Mouse (Mus musculus) hindbrain, postnatal 0 days (tissue): Measurements from ENCODE around the gene Nipsnap2. TPM values are rescaled to one million over a fixed set of nuclear protein-coding genes. Genes with fewer than 3 reads are reported as not detected.
A peak's percentile ranks its signal among the peaks of the same experiment; 100 is the strongest.

Experiments
- ATAC-seq: fragments of 200-750 bp; cut with Nextera tagmentation; 2 replicates; pipeline ENCODE4 v1.8.0; 2017; ENCODE audit warnings: mild to moderate bottlenecking, moderate TSS enrichment, moderate library complexity
- DNase-seq: peaks from one replicate; pipeline ENCODE4 v3.0.0-alpha.2; 2015; ENCODE audit warnings: low spot score
- H3K27ac ChIP-seq: fragments of 300-500 bp; sonication (generic); 2 replicates; pipeline ENCODE4 v1.5.1; 2014; ENCODE audit warnings: mild to moderate bottlenecking
- H3K27me3 ChIP-seq: fragments of 300-500 bp; sonication (generic); 2 replicates; pipeline ENCODE4 v1.6.1; 2014; ENCODE audit warnings: low read length, mixed read lengths; ENCODE audit not compliant: insufficient read depth
- H3K36me3 ChIP-seq: fragments of 300-500 bp; sonication (generic); 2 replicates; pipeline ENCODE4 v1.6.1; 2014; ENCODE audit warnings: low read length, mixed read lengths; ENCODE audit not compliant: insufficient read depth
- H3K4me1 ChIP-seq: fragments of 300-500 bp; sonication (generic); 2 replicates; pipeline ENCODE4 v1.6.1; 2014; ENCODE audit warnings: antibody characterized with exemption, low read length, mixed read lengths; ENCODE audit not compliant: insufficient read depth
- H3K4me2 ChIP-seq: fragments of 300-500 bp; sonication (generic); 2 replicates; pipeline ENCODE4 v1.6.1; 2014; ENCODE audit warnings: low read depth, mild to moderate bottlenecking, low read length, moderate library complexity, mixed read lengths
- H3K4me3 ChIP-seq: fragments of 300-500 bp; sonication (generic); 2 replicates; pipeline ENCODE4 v1.5.1; 2014; ENCODE audit warnings: low read length
- H3K9ac ChIP-seq: fragments of 300-500 bp; sonication (generic); replicated peaks from 2 replicates; pipeline ENCODE4 v1.6.1; 2014; ENCODE audit warnings: mild to moderate bottlenecking, low read length, moderate library complexity, mixed read lengths
- H3K9me3 ChIP-seq: fragments of 300-500 bp; sonication (generic); 2 replicates; pipeline ENCODE4 v1.6.1; 2016; ENCODE audit warnings: low read length, mixed read lengths
- CTCF ChIP-seq: IDR thresholded peaks from 2 replicates; pipeline ENCODE4 v1.5.1; 2016; ENCODE audit warnings: antibody characterized with exemption, control low read depth, low read depth
- WGBS: fragments of 180-500 bp; shearing (Covaris S2); extraction: QIAGEN DNeasy Blood & Tissue Kit; methylation state at CpG from one replicate; pipeline ENCODE4 v1.1.7; 2014; 5-methylcytosine and 5-hydroxymethylcytosine counted together
- polyA plus RNA-seq: library from polyadenylated mRNA; unstranded; fragments of >200 nt; fragmentation: Nextera tagmentation; extraction: Ambion mirVana; gene quantifications from 2 replicates; pipeline ENCODE4 v1.2.1, GENCODE M21; 2015
- total RNA-seq: library from RNA; depleted of rRNA; stranded (reverse); fragments of >200 nt; gene quantifications from 2 replicates; pipeline ENCODE4 v1.2.3, GENCODE M21; 2014

The Nipsnap2 gene
- total and polyA plus RNA-seq, 2 experiments from 2014 or later, result 75.7 to 115 TPM

- Histone ChIP-seq H3K36me3 (no peaks in the 10 kb centered on the region), H3K9me3 (no peaks in the 10 kb centered on the region), H3K4me3 (no peak overlapping the region), H3K9ac (no peak overlapping the region), H3K4me2 (no peak overlapping the region), H3K27ac (no peak overlapping the region), H3K27me3 (no peaks in the 10 kb centered on the region), H3K4me1 (peaks cover 16% of the 10 kb centered on the region)
- 63% methylated on average over 11 of the region's 11 CpGs for WGBS
- ATAC-seq (no peak), DNase-seq (no peak)
- TF ChIP-seq CTCF, result no peak
Observed at GRCm38 (mm10) chr5:129729286-129729685, 4.4 kb downstream of the Nipsnap2 start.

- 81% methylated on average over 11 of the region's 11 CpGs for WGBS
- Histone ChIP-seq H3K36me3 (no peaks in the 10 kb centered on the region), H3K27me3 (no peaks in the 10 kb centered on the region), H3K9me3 (no peaks in the 10 kb centered on the region), H3K4me3 (no peak overlapping the region), H3K4me2 (no peak overlapping the region), H3K9ac (no peak overlapping the region), H3K27ac (no peak overlapping the region), H3K4me1 (peaks cover 16% of the 10 kb centered on the region)
- DNase-seq (no peak), ATAC-seq (no peak)
- TF ChIP-seq CTCF, result no peak
Observed at GRCm38 (mm10) chr5:129730344-129730743, 5.5 kb downstream of the Nipsnap2 start.

- Histone ChIP-seq H3K4me3 (no peak overlapping the region), H3K9ac (no peak overlapping the region), H3K27me3 (no peaks in the 10 kb centered on the region), H3K4me1 (peaks cover 16% of the 10 kb centered on the region), H3K36me3 (no peaks in the 10 kb centered on the region), H3K27ac (no peak overlapping the region), H3K9me3 (no peaks in the 10 kb centered on the region), H3K4me2 (no peak overlapping the region)
- WGBS, result 80% methylated on average over 5 of the region's 5 CpGs
- TF ChIP-seq CTCF, result no peak
- ATAC-seq (no peak), DNase-seq (no peak)
Observed at GRCm38 (mm10) chr5:129731021-129731420, 6.2 kb downstream of the Nipsnap2 start.

- DNase-seq, result peak; percentile 75
- peak; percentile 75 for TF ChIP-seq CTCF
- H3K27me3 ChIP-seq, result no peaks in the 10 kb centered on the region
- H3K4me2 ChIP-seq, result no peak overlapping the region
- no peaks in the 10 kb centered on the region for H3K9me3 ChIP-seq
- no peaks in the 10 kb centered on the region for H3K4me1 ChIP-seq
- H3K36me3 ChIP-seq, result peaks cover 20% of the 10 kb centered on the region
- no peak overlapping the region for H3K9ac ChIP-seq
- H3K4me3 ChIP-seq, result no peak overlapping the region
- no peak for ATAC-seq
- WGBS, result 100% methylated on average over 1 of the region's 1 CpGs
- no peak overlapping the region for H3K27ac ChIP-seq
Observed at GRCm38 (mm10) chr5:129740976-129741375, 16.1 kb downstream of the Nipsnap2 start.

- H3K4me1 ChIP-seq, result no peaks in the 10 kb centered on the region
- DNase-seq, result no peak
- H3K9me3 ChIP-seq, result no peaks in the 10 kb centered on the region
- 90% methylated on average over 7 of the region's 7 CpGs for WGBS
- H3K4me3 ChIP-seq, result no peak overlapping the region
- no peak for TF ChIP-seq CTCF
- peaks cover 31% of the 10 kb centered on the region for H3K36me3 ChIP-seq
- no peak overlapping the region for H3K27ac ChIP-seq
- H3K27me3 ChIP-seq, result no peaks in the 10 kb centered on the region
- no peak overlapping the region for H3K9ac ChIP-seq
- no peak for ATAC-seq
- H3K4me2 ChIP-seq, result no peak overlapping the region
Observed at GRCm38 (mm10) chr5:129742903-129743488, 18.1 kb downstream of the Nipsnap2 start.

GRCm38 (mm10) chr5:129744050-129744449 lies 19.2 kb downstream of the Nipsnap2 start:
- ATAC-seq (no peak), DNase-seq (no peak)
- Histone ChIP-seq H3K36me3 (peaks cover 38% of the 10 kb centered on the region), H3K27me3 (no peaks in the 10 kb centered on the region), H3K4me2 (no peak overlapping the region), H3K27ac (no peak overlapping the region), H3K9ac (no peak overlapping the region), H3K9me3 (no peaks in the 10 kb centered on the region), H3K4me1 (no peaks in the 10 kb centered on the region), H3K4me3 (no peak overlapping the region)
- 89% methylated on average over 6 of the region's 6 CpGs for WGBS
- TF ChIP-seq CTCF, result no peak

- Histone ChIP-seq H3K9ac (no peak overlapping the region), H3K36me3 (peaks cover 28% of the 10 kb centered on the region), H3K4me3 (no peak overlapping the region), H3K9me3 (no peaks in the 10 kb centered on the region), H3K27me3 (no peaks in the 10 kb centered on the region), H3K4me1 (no peaks in the 10 kb centered on the region), H3K4me2 (no peak overlapping the region), H3K27ac (no peak overlapping the region)
- ATAC-seq, result no peak
- DNase-seq, result no peak
- WGBS, result 95% methylated on average over 20 of the region's 20 CpGs
- no peak for TF ChIP-seq CTCF
Observed at GRCm38 (mm10) chr5:129756886-129757285, 32.0 kb downstream of the Nipsnap2 start.
